In the genomic region with DNA sequence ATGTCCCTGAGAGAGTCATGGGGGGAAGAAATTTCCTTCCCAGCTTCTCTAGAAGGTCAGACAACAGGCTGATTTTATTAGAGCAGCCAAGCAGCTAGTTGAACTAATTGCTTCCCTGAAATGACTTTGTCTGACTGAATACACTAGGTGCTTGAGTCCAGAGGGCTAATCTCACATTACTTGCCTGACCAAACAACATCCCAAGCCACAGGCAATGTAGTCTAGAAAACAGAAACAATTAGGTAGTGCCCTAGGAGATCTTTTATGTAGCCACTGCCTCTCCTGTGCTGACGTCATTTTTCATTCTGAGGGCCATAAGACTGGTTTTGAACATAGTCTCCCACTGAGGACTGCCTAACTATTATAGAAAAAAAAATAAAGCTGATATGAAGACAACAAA, we compare ENCODE assay signal across 22 mouse cellular contexts.
DNase-seq lines count a peak whose midpoint lies in the region; ATAC-seq and TF ChIP-seq lines count a peak whose summit lies in the region.
"Had no signal": no experiment of that assay in that cellular context is flagged by ENCODE, and none has a peak within 500 bp of the region (broad histone marks: within the 10 kb centered on the region; RNA-seq: fewer than 3 reads in every experiment).

No protein-coding gene starts in this region.

- TF ChIP-seq POLR2A in kidney, adult 2 months (IDR thresholded peaks at IDR 0.05; ENCODE audit: low read depth, low read length): no peak
- TF ChIP-seq POLR2A in lung, adult 2 months (IDR thresholded peaks at IDR 0.05; ENCODE audit: borderline replicate concordance, extremely low read depth, low read depth, low read length): no peak

- no peak overlapping the region for H3K9ac ChIP-seq in midbrain, embryonic 14.5 days (replicated peaks; ENCODE audit: low read length)
- no peak overlapping the region for H3K9ac ChIP-seq in midbrain, embryonic 13.5 days (replicated peaks)
- no peak overlapping the region for H3K9ac ChIP-seq in forebrain, embryonic 14.5 days (ENCODE audit: low read length)
- H3K9ac ChIP-seq: heart, embryonic 13.5 days; hindbrain, embryonic 12.5 days; limb, embryonic 12.5 days; liver, postnatal 0 days; midbrain, embryonic 12.5 days; neural tube, embryonic 12.5 days had no signal

- H3K27me3 ChIP-seq in kidney, adult 2 months (replicated peaks; ENCODE audit: control insufficient read depth, insufficient read depth, low read length): no peaks in the 10 kb centered on the region
- H3K27me3 ChIP-seq in midbrain, embryonic 14.5 days (ENCODE audit: control insufficient read depth, insufficient read depth, low read length): no peaks in the 10 kb centered on the region
- H3K27me3 ChIP-seq in midbrain, embryonic 13.5 days: no peaks in the 10 kb centered on the region
- no peaks in the 10 kb centered on the region for H3K27me3 ChIP-seq in forebrain, embryonic 14.5 days (replicated peaks; ENCODE audit: control insufficient read depth, insufficient read depth, low read length)
- H3K27me3 ChIP-seq: heart, embryonic 13.5 days; hindbrain, embryonic 12.5 days; limb, embryonic 12.5 days; midbrain, embryonic 12.5 days; neural tube, embryonic 12.5 days had no signal

- WGBS in kidney, adult 2 months: 35% methylated on average over 1 of the region's 1 CpGs
- 8% methylated on average over 1 of the region's 1 CpGs for WGBS in midbrain, embryonic 14.5 days
- 7% methylated on average over 1 of the region's 1 CpGs for WGBS in midbrain, embryonic 13.5 days
- 3% methylated on average over 1 of the region's 1 CpGs for WGBS in forebrain, embryonic 14.5 days
- WGBS in lung, adult 2 months: 66% methylated on average over 1 of the region's 1 CpGs

- H3K4me2 ChIP-seq in midbrain, embryonic 14.5 days (ENCODE audit: low read length): no peak overlapping the region
- H3K4me2 ChIP-seq in midbrain, embryonic 13.5 days (replicated peaks): no peak overlapping the region
- no peak overlapping the region for H3K4me2 ChIP-seq in forebrain, embryonic 14.5 days (ENCODE audit: low read length)
- H3K4me2 ChIP-seq: heart, embryonic 13.5 days; hindbrain, embryonic 12.5 days; limb, embryonic 12.5 days; liver, embryonic 11.5 days; midbrain, embryonic 12.5 days; neural tube, embryonic 12.5 days had no signal

- peak; percentile 2 for DNase-seq in kidney, adult 2 months
- DNase-seq in kidney, adult 11 months: no peak
- no peak for DNase-seq in midbrain, embryonic 14.5 days
- peak; percentile 10 for DNase-seq in forebrain, embryonic 14.5 days (ENCODE audit: low spot score)
- no peak for DNase-seq in heart, postnatal 10 days
- DNase-seq in lung, adult 2 months: no peak
- DNase-seq: adrenal gland, postnatal 14 days; cerebellum, adult 8-10 months; cerebellum, postnatal 36 days; gastrocnemius, postnatal 25 days; heart, adult 18-20 months; liver, postnatal 0 days; lung, postnatal 14 days; thymus, postnatal 25 days had no signal

- H3K4me3 ChIP-seq in kidney, adult 2 months (ENCODE audit: insufficient read depth, low read depth, low read length): no peak overlapping the region
- no peak overlapping the region for H3K4me3 ChIP-seq in midbrain, embryonic 14.5 days (replicated peaks; ENCODE audit: low read depth, low read length)
- no peak overlapping the region for H3K4me3 ChIP-seq in midbrain, embryonic 13.5 days (replicated peaks)
- H3K4me3 ChIP-seq in forebrain, embryonic 14.5 days (ENCODE audit: low read depth, low read length): no peak overlapping the region
- no peak overlapping the region for H3K4me3 ChIP-seq in lung, adult 2 months (replicated peaks; ENCODE audit: extremely low read depth, low read depth, low read length)
- H3K4me3 ChIP-seq: heart, embryonic 13.5 days; hindbrain, embryonic 12.5 days; limb, embryonic 12.5 days; midbrain, embryonic 12.5 days; neural tube, embryonic 12.5 days had no signal

- intact Hi-C loops in heart, postnatal 10 days (cut with DNase I): no loop called here

- H3K27ac ChIP-seq in kidney, adult 2 months (ENCODE audit: insufficient read depth, low read depth, low read length): no peak overlapping the region
- H3K27ac ChIP-seq in midbrain, embryonic 14.5 days (replicated peaks; ENCODE audit: low read depth, low read length): no peak overlapping the region
- H3K27ac ChIP-seq in midbrain, embryonic 13.5 days: no peak overlapping the region
- H3K27ac ChIP-seq in forebrain, embryonic 14.5 days (ENCODE audit: low read depth, low read length): no peak overlapping the region
- H3K27ac ChIP-seq: heart, embryonic 13.5 days; hindbrain, embryonic 12.5 days; limb, embryonic 12.5 days; midbrain, embryonic 12.5 days; neural tube, embryonic 12.5 days had no signal

- H3K36me3 ChIP-seq in kidney, adult 2 months (ENCODE audit: control insufficient read depth, insufficient read depth, low read length): no peaks in the 10 kb centered on the region
- H3K36me3 ChIP-seq in midbrain, embryonic 14.5 days (ENCODE audit: control insufficient read depth, insufficient read depth, low read length): no peaks in the 10 kb centered on the region
- H3K36me3 ChIP-seq in midbrain, embryonic 13.5 days: no peaks in the 10 kb centered on the region
- H3K36me3 ChIP-seq in forebrain, embryonic 14.5 days (ENCODE audit: control insufficient read depth, insufficient read depth, low read length): no peaks in the 10 kb centered on the region
- H3K36me3 ChIP-seq: heart, embryonic 13.5 days; hindbrain, embryonic 12.5 days; limb, embryonic 12.5 days; midbrain, embryonic 12.5 days; neural tube, embryonic 12.5 days had no signal

- 0 out of 2 replicates have a peak, but pooled peaks have one; percentile 6 for ATAC-seq in midbrain, embryonic 14.5 days (ENCODE audit: low FRiP score, low TSS enrichment)
- no peak for ATAC-seq in midbrain, embryonic 13.5 days
- ATAC-seq in forebrain, embryonic 14.5 days: 0 out of 2 replicates have a peak, but pooled peaks have one; percentile 37
- ATAC-seq: inflammation-experienced regulatory T-cells, adult 6 months; liver, postnatal 0 days had no signal

- no peak for TF ChIP-seq CTCF in kidney, adult 2 months (conservative IDR thresholded peaks at IDR 0.05; ENCODE audit: insufficient read depth, insufficient read length, low read depth, low read length)
- TF ChIP-seq CTCF in lung, adult 2 months (IDR thresholded peaks at IDR 0.05; ENCODE audit: insufficient read depth, low read length): no peak

- H3K9me3 ChIP-seq in midbrain, embryonic 14.5 days (ENCODE audit: control insufficient read depth, low read length): no peaks in the 10 kb centered on the region
- H3K9me3 ChIP-seq in midbrain, embryonic 13.5 days: no peaks in the 10 kb centered on the region
- no peaks in the 10 kb centered on the region for H3K9me3 ChIP-seq in forebrain, embryonic 14.5 days (replicated peaks; ENCODE audit: control insufficient read depth, low read length)
- H3K9me3 ChIP-seq: heart, embryonic 13.5 days; hindbrain, embryonic 12.5 days; limb, embryonic 12.5 days; midbrain, embryonic 12.5 days; neural tube, embryonic 12.5 days had no signal

- no peaks in the 10 kb centered on the region; the same call in 1 of the 2 replicates for H3K4me1 ChIP-seq in kidney, adult 2 months (ENCODE audit: control insufficient read depth, insufficient read depth, low read length)
- no peaks in the 10 kb centered on the region for H3K4me1 ChIP-seq in midbrain, embryonic 14.5 days (ENCODE audit: control insufficient read depth, insufficient read depth, low read length)
- no peaks in the 10 kb centered on the region for H3K4me1 ChIP-seq in midbrain, embryonic 13.5 days (replicated peaks)
- no peaks in the 10 kb centered on the region for H3K4me1 ChIP-seq in forebrain, embryonic 14.5 days (ENCODE audit: control insufficient read depth, insufficient read depth, low read length)
- H3K4me1 ChIP-seq in lung, adult 2 months (ENCODE audit: control insufficient read depth, insufficient read depth, low read length): no peaks in the 10 kb centered on the region
- H3K4me1 ChIP-seq: heart, embryonic 13.5 days; hindbrain, embryonic 12.5 days; limb, embryonic 12.5 days; midbrain, embryonic 12.5 days; neural tube, embryonic 12.5 days had no signal

Comparison
In these comparisons a context has a peak if more than half of its experiments do, and no peak if none do; other contexts are left out.
1. DNase-seq: peak in kidney, adult 2 months (single experiment) and forebrain, embryonic 14.5 days (single experiment); none in kidney, adult 11 months (single experiment), midbrain, embryonic 14.5 days (single experiment), heart, postnatal 10 days (0 of 2) and lung, adult 2 months (single experiment).